Mouse (Mus musculus) CH12.LX (cell line): ENCODE results near the gene Asl. TPM values are rescaled to one million over a fixed set of nuclear protein-coding genes. Genes with fewer than 3 reads are reported as not detected.

ENCODE experiments used
- DNase-seq: peaks from one replicate; pipeline ENCODE4 v3.0.0-alpha.2; 2013; ENCODE audit errors: extremely low read depth
- H3K27ac ChIP-seq: 2 replicates; pipeline ENCODE4 v1.5.1; 2012; ENCODE audit warnings: low read depth, mild to moderate bottlenecking, control low read depth, moderate library complexity; ENCODE audit not compliant: insufficient read depth
- H3K27me3 ChIP-seq: replicated peaks from 2 replicates; pipeline ENCODE3; 2012; ENCODE audit warnings: inconsistent platforms
- H3K36me3 ChIP-seq, 2 experiments: replicated peaks in 1 of 2; 2 replicates each; pipeline versions ENCODE3 to v1.6.1; 2012; ENCODE audit warnings: inconsistent platforms in 1 of 2, low read length in 1 of 2, mild to moderate bottlenecking in 1 of 2, mixed read lengths in 1 of 2, moderate library complexity in 1 of 2; ENCODE audit not compliant: control insufficient read depth in 1 of 2, insufficient read depth in 1 of 2
- H3K4me1 ChIP-seq, 2 experiments: 2 replicates each; pipeline ENCODE4 v1.6.1; 2012; ENCODE audit warnings: inconsistent platforms in 1 of 2, moderate library complexity in 1 of 2; ENCODE audit not compliant: insufficient read depth in 2 of 2, control insufficient read depth in 1 of 2
- H3K4me2 ChIP-seq: 2 replicates; pipeline ENCODE4 v1.6.1; 2012; ENCODE audit warnings: low read depth, mild to moderate bottlenecking, control low read depth; ENCODE audit not compliant: poor library complexity, insufficient read depth, severe bottlenecking
- H3K4me3 ChIP-seq, 3 experiments: fragments of 150-350 bp in 1 of 3; sonication (generic) in 1 of 3; replicated peaks in 1 of 3; 2 replicates each; pipeline versions ENCODE3 to v1.5.1; 2011 to 2012; ENCODE audit warnings: low read depth in 2 of 3, low read length in 2 of 3, mild to moderate bottlenecking in 2 of 3, moderate library complexity in 2 of 3, control low read depth in 1 of 3, improper control_type of control experiment in 1 of 3, inconsistent platforms in 1 of 3, mixed read lengths in 1 of 3; ENCODE audit not compliant: poor library complexity in 1 of 3
- H3K79me2 ChIP-seq: replicated peaks from 2 replicates; pipeline ENCODE4 v1.6.1; 2012; ENCODE audit warnings: mild to moderate bottlenecking, moderate library complexity; ENCODE audit not compliant: control insufficient read depth, poor library complexity, insufficient read depth, severe bottlenecking; ENCODE audit errors: extremely low read depth
- H3K9ac ChIP-seq: 2 replicates; pipeline ENCODE4 v1.6.1; 2012; ENCODE audit warnings: low read depth, mild to moderate bottlenecking, control low read depth, moderate library complexity; ENCODE audit not compliant: insufficient read depth
- H3K9me3 ChIP-seq: replicated peaks from 2 replicates; pipeline ENCODE3; 2012; ENCODE audit warnings: low read length, inconsistent platforms, mixed read lengths
- CHD1 ChIP-seq: IDR thresholded peaks from 2 replicates; pipeline ENCODE4 v1.6.1; 2012; ENCODE audit warnings: low read depth, low read length, improper control_type of control experiment, inconsistent platforms
- E2F4 ChIP-seq: IDR thresholded peaks from 2 replicates; pipeline ENCODE4 v1.6.1; 2011; ENCODE audit warnings: low read depth, low read length, improper control_type of control experiment; ENCODE audit not compliant: insufficient replicate concordance
- ETS1 ChIP-seq: conservative IDR thresholded peaks from 2 replicates; pipeline ENCODE4 v1.6.1; 2012; ENCODE audit warnings: low read depth, mild to moderate bottlenecking, inconsistent platforms, low read length, improper control_type of control experiment, moderate library complexity
- GABPA ChIP-seq: IDR thresholded peaks from 2 replicates; pipeline ENCODE4 v1.6.1; 2012; ENCODE audit warnings: low read depth, low read length, improper control_type of control experiment, inconsistent platforms; ENCODE audit not compliant: insufficient replicate concordance
- HCFC1 ChIP-seq: IDR thresholded peaks from 2 replicates; pipeline ENCODE4 v1.6.1; 2012; ENCODE audit warnings: low read depth, mild to moderate bottlenecking, inconsistent platforms, low read length, improper control_type of control experiment
- JUN ChIP-seq: IDR thresholded peaks from 2 replicates; pipeline ENCODE4 v1.6.1; 2011; ENCODE audit warnings: low read depth, mild to moderate bottlenecking, low read length, improper control_type of control experiment, moderate library complexity; ENCODE audit not compliant: insufficient read depth
- KAT2A ChIP-seq: IDR thresholded peaks from 2 replicates; pipeline ENCODE4 v1.6.1; 2012; ENCODE audit warnings: low read length, improper control_type of control experiment, inconsistent platforms; ENCODE audit not compliant: insufficient replicate concordance
- MAFK ChIP-seq: IDR thresholded peaks from 2 replicates; pipeline ENCODE4 v1.6.1; 2011; ENCODE audit warnings: low read length, improper control_type of control experiment; ENCODE audit not compliant: insufficient replicate concordance
- MAZ ChIP-seq: IDR thresholded peaks from 2 replicates; pipeline ENCODE4 v1.6.1; 2012; ENCODE audit warnings: low read depth, mild to moderate bottlenecking, inconsistent platforms, low read length, improper control_type of control experiment, moderate library complexity
- MEF2A ChIP-seq: IDR thresholded peaks from 2 replicates; pipeline ENCODE4 v1.6.1; 2014; ENCODE audit warnings: low read depth, mild to moderate bottlenecking, inconsistent platforms, low read length, improper control_type of control experiment, borderline replicate concordance
- PAX5 ChIP-seq: IDR thresholded peaks from 2 replicates; pipeline ENCODE4 v1.6.1; 2012; ENCODE audit warnings: low read length, inconsistent platforms, mixed read lengths
- POLR2A ChIP-seq: IDR thresholded peaks from 2 replicates; pipeline ENCODE4 v1.6.1; 2011; ENCODE audit warnings: low read depth, mild to moderate bottlenecking, improper control_type of control experiment, low read length
- POLR2AphosphoS2 ChIP-seq: IDR thresholded peaks from 2 replicates; pipeline ENCODE4 v1.6.1; 2011; ENCODE audit warnings: low read depth, low read length, improper control_type of control experiment
- RCOR1 ChIP-seq: conservative IDR thresholded peaks from 2 replicates; pipeline ENCODE4 v1.6.1; 2012; ENCODE audit warnings: low read depth, mild to moderate bottlenecking, inconsistent platforms, low read length, improper control_type of control experiment
- SIN3A ChIP-seq: IDR thresholded peaks from 2 replicates; pipeline ENCODE4 v1.6.1; 2012; ENCODE audit warnings: low read length, improper control_type of control experiment, inconsistent platforms
- SMC3 ChIP-seq: IDR thresholded peaks from 2 replicates; pipeline ENCODE4 v1.6.1; 2011; ENCODE audit warnings: low read depth, low read length, improper control_type of control experiment
- TCF12 ChIP-seq: IDR thresholded peaks from 2 replicates; pipeline ENCODE4 v1.6.1; 2014; ENCODE audit warnings: low read depth, mild to moderate bottlenecking, inconsistent platforms, low read length, improper control_type of control experiment
- USF1 ChIP-seq: IDR thresholded peaks from 2 replicates; pipeline ENCODE4 v1.6.1; 2014; ENCODE audit warnings: low read depth, mild to moderate bottlenecking, inconsistent platforms, low read length, improper control_type of control experiment
- USF2 ChIP-seq: conservative IDR thresholded peaks from 2 replicates; pipeline ENCODE4 v1.6.1; 2011; ENCODE audit warnings: low read depth, low read length, improper control_type of control experiment
- ZKSCAN1 ChIP-seq: IDR thresholded peaks from 2 replicates; pipeline ENCODE4 v1.6.1; 2012; ENCODE audit warnings: low read depth, inconsistent platforms, low read length, improper control_type of control experiment, borderline replicate concordance
- ZMIZ1 ChIP-seq: IDR thresholded peaks from 2 replicates; pipeline ENCODE4 v1.6.1; 2012; ENCODE audit warnings: low read depth, mild to moderate bottlenecking, inconsistent platforms, low read length, improper control_type of control experiment
- dilution Hi-C: fragments of 300-500 bp; cut with MboI; formaldehyde crosslinking; loops from 2 replicates; pipeline ENCODE4 v1.14.3; 2020; ENCODE audit warnings: low sequenced_read_pairs; ENCODE audit not compliant: extremely low pct_unique_long_range_greater_than_20kb, extremely low pct_ligation_motif_present
- in situ Hi-C: fragments of 300-500 bp; cut with MboI; formaldehyde crosslinking; loops from 3 replicates; pipeline ENCODE4 v1.14.3; 2019; ENCODE audit warnings: low sequenced_read_pairs, low pct_ligation_motif_present, low pct_unique_long_range_greater_than_20kb, mixed read lengths
- polyA plus RNA-seq: library from polyadenylated mRNA; unstranded; fragments of >175 nt; gene quantifications from 2 replicates; pipeline ENCODE4 v1.2.1, GENCODE M21; 2012; ENCODE audit warnings: low read depth; ENCODE audit not compliant: insufficient read length
- total RNA-seq, 2 experiments: library from RNA; depleted of rRNA; stranded (reverse); fragments of 300-350 nt in 1 of 2; fragments of >200 nt in 1 of 2; gene quantifications; 2 replicates each; pipeline ENCODE4 v1.2.3; 2012 to 2014

The Asl gene
- total and polyA plus RNA-seq, 3 experiments: 44.8 to 70.4 (median 61.0) TPM

DNA sequence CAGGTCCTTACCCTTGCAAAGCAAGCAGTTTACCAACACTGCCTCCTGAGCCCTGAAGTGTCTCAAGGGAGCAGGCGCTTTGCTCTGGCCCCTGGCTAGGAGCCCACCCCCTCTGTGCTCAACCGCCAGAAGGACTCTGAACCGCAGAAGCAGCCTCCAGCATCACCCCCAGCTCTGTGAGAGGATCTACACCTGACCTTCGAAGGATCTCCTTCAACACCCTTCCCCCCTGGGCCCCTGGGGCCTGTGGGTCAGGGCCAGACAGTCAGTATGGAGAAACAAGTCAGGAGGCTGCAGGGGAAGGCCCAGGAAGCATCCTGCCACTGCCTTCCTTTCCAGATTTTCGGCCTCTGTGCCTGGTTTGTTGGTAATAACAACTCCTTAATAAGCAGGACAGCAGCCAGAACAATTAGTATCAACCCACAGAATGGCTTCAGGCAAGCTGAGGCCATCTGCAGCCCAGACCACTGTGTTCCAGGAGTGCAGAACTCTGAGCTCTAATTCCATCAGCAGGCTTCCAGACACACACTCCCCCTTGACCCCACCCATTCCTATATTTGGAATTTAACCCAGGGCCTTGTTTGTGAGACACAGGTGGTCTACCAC lies 7.6 kb downstream of the Asl start:
- Histone ChIP-seq H3K9me3 (no peaks in the 10 kb centered on the region), H3K4me1 (peaks cover 22 to 46% of the 10 kb centered on the region in 2 experiments), H3K27me3 (peaks cover 2% of the 10 kb centered on the region), H3K36me3 (peaks cover 18 to 41% of the 10 kb centered on the region in 2 experiments), H3K4me2 (peak overlapping the region; percentile 37), H3K9ac (0 out of 2 replicates have a peak overlapping the region, but pooled peaks have one; percentile 3), H3K79me2 (no peaks in the 10 kb centered on the region), H3K4me3 (no peak overlapping the region), H3K27ac (no peak overlapping the region; the same call in 1 of the 2 replicates)
- in situ Hi-C loops (no loop called here), dilution Hi-C loops (no loop called here)
- TF ChIP-seq ETS1 (peak; percentile 23; the same call in 1 of the 2 replicates), ZMIZ1 (no peak), TCF12 (peak; percentile 27; the same call in 1 of the 2 replicates), MAZ (0 out of 2 replicates have a peak, but pooled peaks have one; percentile 12), HCFC1 (no peak), PAX5 (no peak)
- DNase-seq: peak; percentile 56

- Histone ChIP-seq H3K79me2 (no peaks in the 10 kb centered on the region), H3K4me2 (no peak overlapping the region), H3K27ac (no peak overlapping the region), H3K9ac (no peak overlapping the region), H3K9me3 (peaks cover 11% of the 10 kb centered on the region), H3K4me3 (no peak overlapping the region), H3K27me3 (no peaks in the 10 kb centered on the region), H3K36me3 (peaks cover 36 to 60% of the 10 kb centered on the region in 2 experiments), H3K4me1 (peaks cover 19 to 39% of the 10 kb centered on the region in 2 experiments)
- no peak for DNase-seq
- in situ Hi-C loops (no loop called here), dilution Hi-C loops (no loop called here)
- no peak for TF ChIP-seq ETS1
- TF ChIP-seq E2F4: no peak
- no peak for TF ChIP-seq POLR2AphosphoS2
- no peak for TF ChIP-seq KAT2A
- no peak for TF ChIP-seq ZKSCAN1
- TF ChIP-seq USF2: no peak
- no peak for TF ChIP-seq CHD1
- no peak for TF ChIP-seq POLR2A
- no peak for TF ChIP-seq MAFK
- no peak for TF ChIP-seq USF1
- no peak for TF ChIP-seq JUN
- no peak for TF ChIP-seq SIN3A
- no peak for TF ChIP-seq PAX5
- TF ChIP-seq RCOR1: no peak
- no peak for TF ChIP-seq TCF12
- TF ChIP-seq MEF2A: no peak
- TF ChIP-seq GABPA: no peak
- no peak for TF ChIP-seq SMC3
- TF ChIP-seq HCFC1: no peak
Observed at GRCm38 (mm10) chr5:130019461-130019860, 9.6 kb downstream of the Asl start.
